Mouse (Mus musculus) kidney, adult 2 months (tissue): Measurements from ENCODE around the gene Atp5b.
"Not testable (repeated sequence)": the region's sequence is repeated elsewhere in the genome, so short reads cannot be mapped to it uniquely, and the experiment has no call there.

Experiments
- CTCF ChIP-seq: fragments of 200-500 bp; conservative IDR thresholded peaks from 2 replicates; pipeline ENCODE4 v1.5.1; 2011; ENCODE audit warnings: low read depth, mild to moderate bottlenecking, control low read depth, low read length, moderate library complexity, mixed read lengths; ENCODE audit not compliant: insufficient read depth, insufficient read length
- POLR2A ChIP-seq: fragments of 200-500 bp; IDR thresholded peaks from one replicate; pipeline ENCODE4 v1.6.1; 2011; ENCODE audit warnings: low read depth, low read length, control low read depth

DNA sequence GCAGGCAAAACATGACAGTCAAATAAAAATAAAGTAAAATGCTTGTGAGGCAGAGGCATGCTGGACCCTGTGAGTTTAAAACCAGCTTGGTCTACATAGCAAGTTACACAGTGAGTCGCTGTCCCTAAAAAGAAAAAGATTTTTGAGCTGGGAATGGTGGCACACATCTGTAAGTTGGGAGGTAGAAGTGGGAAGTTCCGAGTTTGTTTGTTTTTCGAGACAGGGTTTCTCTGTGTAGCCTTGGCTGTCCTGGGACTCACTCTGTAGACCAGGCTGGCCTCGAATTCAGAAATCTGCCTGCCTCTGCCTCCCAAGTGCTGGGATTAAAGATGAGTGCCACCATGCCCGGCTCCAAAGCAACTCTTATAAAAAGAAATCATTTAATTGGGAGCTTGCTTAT is 4.8 kb upstream of the Atp5b start:
- TF ChIP-seq CTCF, POLR2A: not testable (repeated sequence)
